ENCODE assay signal across 8 mouse cellular contexts in genomic region chr12:14150936-14151631, GRCm38 (mm10). TPM values are rescaled to one million over a fixed set of nuclear protein-coding genes. Genes with fewer than 3 reads are reported as not detected.
DNase-seq lines count a peak whose midpoint lies in the region; ATAC-seq and TF ChIP-seq lines count a peak whose summit lies in the region.

No protein-coding gene starts in this region.

- no peak for DNase-seq in gastrocnemius, adult 2 months
- no peak for DNase-seq in gastrocnemius, adult 8-10 months (ENCODE audit: low spot score in 2 of 2)
- peak; percentile 31 for DNase-seq in embryo, embryonic 10.5 days (ENCODE audit: low spot score)
- peak; percentile 62 to 89 for DNase-seq in layer of hippocampus, adult 18-20 months (ENCODE audit: low spot score in 2 of 2)
- DNase-seq in liver, postnatal 0 days: peak; percentile 13
- DNase-seq in right cerebral cortex, postnatal 10 days (ENCODE audit: low spot score in 2 of 2): peak; percentile 56 to 73
- no peak for DNase-seq in gastrocnemius, postnatal 36 days

- H3K27ac ChIP-seq in gastrocnemius, adult 2 months: no peak overlapping the region
- no peak overlapping the region for H3K27ac ChIP-seq in heart, embryonic 16.5 days (ENCODE audit: low read length)
- H3K27ac ChIP-seq in liver, postnatal 0 days (ENCODE audit: low read depth): no peak overlapping the region

- WGBS in heart, embryonic 16.5 days: 8% methylated on average over 19 of the region's 19 CpGs
- WGBS in liver, postnatal 0 days (ENCODE audit: insufficient replicate concordance): 5% methylated on average over 19 of the region's 19 CpGs

- no peaks in the 10 kb centered on the region for H3K36me3 ChIP-seq in heart, embryonic 16.5 days (ENCODE audit: control insufficient read depth, insufficient read depth)
- no peaks in the 10 kb centered on the region for H3K36me3 ChIP-seq in liver, postnatal 0 days (replicated peaks; ENCODE audit: insufficient read depth, low read length)

- intact Hi-C loops in gastrocnemius, adult 2 months (cut with DNase I): no loop called here
- intact Hi-C loops in gastrocnemius, postnatal 36 days (cut with DNase I): no loop called here

- peaks cover 7% of the 10 kb centered on the region; the same call in 1 of the 2 replicates for H3K4me1 ChIP-seq in heart, embryonic 16.5 days (ENCODE audit: control insufficient read depth, insufficient read depth, low read length)
- peaks cover 4% of the 10 kb centered on the region; the same call in 1 of the 2 replicates for H3K4me1 ChIP-seq in liver, postnatal 0 days (ENCODE audit: insufficient read depth)

- peak overlapping the region; percentile 73 for H3K9ac ChIP-seq in heart, embryonic 16.5 days (ENCODE audit: low read length)
- H3K9ac ChIP-seq in liver, postnatal 0 days (replicated peaks): no peak overlapping the region

- H3K4me2 ChIP-seq in heart, embryonic 16.5 days (ENCODE audit: low read depth, low read length): peak overlapping the region; percentile 92
- H3K4me2 ChIP-seq in liver, postnatal 0 days (ENCODE audit: low read depth, low read length): peak overlapping the region; percentile 76

- H3K4me3 ChIP-seq in gastrocnemius, adult 2 months: peak overlapping the region; percentile 61
- H3K4me3 ChIP-seq in heart, embryonic 16.5 days (ENCODE audit: low read length): peak overlapping the region; percentile 62
- H3K4me3 ChIP-seq in liver, postnatal 0 days (ENCODE audit: low read depth, low read length): peak overlapping the region; percentile 53

- TF ChIP-seq CTCF in gastrocnemius, adult 2 months (IDR thresholded peaks at IDR 0.05): no peak
- no peak for TF ChIP-seq CTCF in liver, postnatal 0 days (IDR thresholded peaks at IDR 0.05; ENCODE audit: low read depth)

- ATAC-seq in heart, embryonic 16.5 days (replicated peaks; ENCODE audit: extremely low read depth, insufficient read depth, low FRiP score): no peak
- ATAC-seq in liver, postnatal 0 days: peak; percentile 50

- TF ChIP-seq EP300 in liver, postnatal 0 days (IDR thresholded peaks at IDR 0.05; ENCODE audit: low read depth): no peak

- H3K27me3 ChIP-seq in heart, embryonic 16.5 days (ENCODE audit: control insufficient read depth, insufficient read depth, low read length): peaks cover 19% of the 10 kb centered on the region
- H3K27me3 ChIP-seq in liver, postnatal 0 days (ENCODE audit: insufficient read depth, low read length): peaks cover 30% of the 10 kb centered on the region

- no peaks in the 10 kb centered on the region for H3K9me3 ChIP-seq in heart, embryonic 16.5 days (replicated peaks; ENCODE audit: control insufficient read depth, low read length)
- no peaks in the 10 kb centered on the region for H3K9me3 ChIP-seq in liver, postnatal 0 days (ENCODE audit: low read length)

RNA-seq across cellular contexts. Expression of gene Fam84a, which starts 0.8 kb away (rescaled TPM):
- total RNA-seq in gastrocnemius, adult 2 months (2021): under 1 TPM in 1 of 2 experiments, not detected in 1; 0.05 TPM
- total RNA-seq in gastrocnemius, adult 8-10 months (2022): under 1 TPM in 2 of 4 experiments, not detected in 2; 0.07 TPM
- polyA plus RNA-seq in heart, embryonic 16.5 days (2015; fragmentation: Nextera tagmentation; extraction: Ambion mirVana): 2.2 and 2.5 TPM in 2 replicates
- 100 to 1,000 TPM in 1 of 2 experiments, 10 to 100 TPM in 1; 87.5 to 105 TPM for total RNA-seq in layer of hippocampus, adult 18-20 months (2021)
- polyA plus RNA-seq in liver, postnatal 0 days (2015; fragmentation: Nextera tagmentation; extraction: Ambion mirVana): 3.1 and 3.5 TPM in 2 replicates
- not detected for total RNA-seq in gastrocnemius, postnatal 36 days (2021)

Comparison
In these comparisons a context has a peak if more than half of its experiments do, and no peak if none do; other contexts are left out.
1. DNase-seq: peak in embryo, embryonic 10.5 days (single experiment), layer of hippocampus, adult 18-20 months (2 of 2), liver, postnatal 0 days (single experiment) and right cerebral cortex, postnatal 10 days (2 of 2); none in gastrocnemius, adult 2 months (single experiment), gastrocnemius, adult 8-10 months (0 of 2) and gastrocnemius, postnatal 36 days (0 of 2).
2. RNA of gene Fam84a, which starts 0.8 kb away (total RNA-seq): 87.5 to 105 TPM in layer of hippocampus, adult 18-20 months; 0.07 TPM in gastrocnemius, adult 8-10 months, 0.05 TPM in gastrocnemius, adult 2 months and not detected in gastrocnemius, postnatal 36 days; every median in the first group is over 10 times any median in the second.
3. Peak in every context shown above with its lines, with median percentiles within 50 percentile points of each other: H3K4me3 ChIP-seq.